Mouse (Mus musculus) MEL (cell line): ENCODE measurements around the gene Klf9.

Source experiments
- CTCF ChIP-seq, 3 experiments: IDR thresholded peaks in 2 of 3; conservative IDR thresholded peaks in 1 of 3; 2 replicates each; pipeline ENCODE4 v1.5.1; 2011 to 2012; ENCODE audit warnings: low read length in 3 of 3, low read depth in 2 of 3, mild to moderate bottlenecking in 2 of 3, improper control_type of control experiment in 1 of 3, inconsistent platforms in 1 of 3, mixed read lengths in 1 of 3, moderate library complexity in 1 of 3; ENCODE audit not compliant: control insufficient read depth in 1 of 3, insufficient read depth in 1 of 3, poor library complexity in 1 of 3, severe bottlenecking in 1 of 3
- ETS1 ChIP-seq: IDR thresholded peaks from 2 replicates; pipeline ENCODE4 v1.6.1; 2012; ENCODE audit warnings: low read depth, mild to moderate bottlenecking, inconsistent platforms, low read length, improper control_type of control experiment, moderate library complexity
- GATA1 ChIP-seq: IDR thresholded peaks from 2 replicates; pipeline ENCODE4 v1.6.1; 2011; ENCODE audit warnings: low read depth, low read length, improper control_type of control experiment
- MXI1 ChIP-seq: IDR thresholded peaks from 2 replicates; pipeline ENCODE4 v1.6.1; 2011; ENCODE audit warnings: mild to moderate bottlenecking, low read depth, low read length, improper control_type of control experiment
- POLR2A ChIP-seq, 2 experiments: IDR thresholded peaks; 2 replicates each; pipeline ENCODE4 v1.6.1; 2011 to 2012; ENCODE audit warnings: low read length in 2 of 2, mild to moderate bottlenecking in 2 of 2, control low read depth in 1 of 2, improper control_type of control experiment in 1 of 2, low read depth in 1 of 2, moderate library complexity in 1 of 2; ENCODE audit not compliant: control insufficient read depth in 1 of 2, insufficient read depth in 1 of 2, poor library complexity in 1 of 2
- TAL1 ChIP-seq: IDR thresholded peaks from 2 replicates; pipeline ENCODE4 v1.6.1; 2012; ENCODE audit warnings: mild to moderate bottlenecking, inconsistent platforms, low read length, moderate library complexity, mixed read lengths
- USF1 ChIP-seq: IDR thresholded peaks from 2 replicates; pipeline ENCODE4 v1.6.1; 2014; ENCODE audit warnings: low read depth, mild to moderate bottlenecking, inconsistent platforms, low read length, improper control_type of control experiment, moderate library complexity
- ZC3H11A ChIP-seq: IDR thresholded peaks from 2 replicates; pipeline ENCODE4 v1.6.1; 2012; ENCODE audit warnings: low read depth, mild to moderate bottlenecking, inconsistent platforms, low read length, improper control_type of control experiment

DNA sequence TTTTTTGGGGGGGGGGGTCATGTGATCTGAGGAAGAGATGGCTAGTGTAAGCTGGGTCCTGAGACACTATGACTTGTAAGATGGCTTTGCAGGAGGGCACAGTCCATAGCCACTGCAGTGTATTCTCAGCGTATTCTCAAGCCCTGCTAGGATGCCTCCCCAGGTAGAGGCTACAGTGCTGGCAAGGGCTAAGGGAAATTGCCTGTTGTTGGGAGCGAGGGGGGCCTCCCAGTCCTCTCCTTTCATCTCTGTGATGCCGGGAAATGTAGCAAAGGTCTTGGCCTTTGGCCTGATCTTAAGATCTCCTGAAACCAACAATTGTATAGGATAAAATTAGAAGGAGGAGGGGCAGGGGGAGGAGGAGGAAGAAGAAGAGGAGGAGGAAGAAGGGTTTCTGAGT, 22.3 kb downstream of the Klf9 start:
- TF ChIP-seq POLR2A (IDR thresholded peaks at IDR 0.05; ENCODE audit: control insufficient read depth in 1 of 2, insufficient read depth in 1 of 2, low read depth in 1 of 2, low read length in 2 of 2, poor library complexity in 1 of 2) (no peak), MXI1 (no peak), CTCF (IDR thresholded peaks at IDR 0.05 in 2 of 3, conservative IDR thresholded peaks at IDR 0.05 in 1 of 3; ENCODE audit: control insufficient read depth in 1 of 3, insufficient read depth in 1 of 3, low read depth in 2 of 3, low read length in 3 of 3, poor library complexity in 1 of 3, severe bottlenecking in 1 of 3) (no peak), TAL1 (no peak), USF1 (no peak), GATA1 (no peak), ETS1 (no peak), ZC3H11A (no peak)
